Mouse (Mus musculus) embryonic fibroblast, embryonic 13.5 days (primary cell): ENCODE results near the gene Dip2c.

Source experiments
- CTCF ChIP-seq: IDR thresholded peaks from 2 replicates; pipeline ENCODE4 v1.5.1; 2011; ENCODE audit warnings: mild to moderate bottlenecking, control low read depth, low read length, moderate library complexity, borderline replicate concordance; ENCODE audit not compliant: insufficient read depth
- POLR2A ChIP-seq: IDR thresholded peaks from 2 replicates; pipeline ENCODE4 v1.6.1; 2011; ENCODE audit warnings: low read depth, mild to moderate bottlenecking, control low read depth, low read length, moderate library complexity

- TF ChIP-seq CTCF (no peak), POLR2A (no peak)
Measured at GRCm38 (mm10) chr13:9239631-9240236, 36.6 kb upstream of the Dip2c start.
